Mouse (Mus musculus) kidney, postnatal 25 days (tissue): ENCODE data around the gene Ccdc87.
"Not testable (repeated sequence)": the region's sequence is repeated elsewhere in the genome, so short reads cannot be mapped to it uniquely, and the experiment has no call there.

Experiments
- DNase-seq, 2 experiments: peaks; one replicate each; pipeline ENCODE4 v3.0.0; 2021; ENCODE audit warnings: mixed read lengths in 2 of 2

The Ccdc87 gene

GRCm38 (mm10) chr19:4838526-4839140 lies 533 bp upstream of the Ccdc87 start:
- DNase-seq = no peak

GRCm38 (mm10) chr19:4840848-4841247 lies 1.7 kb downstream of the Ccdc87 start:
- DNase-seq = peak in 1 of 2 experiments; percentile 9

GRCm38 (mm10) chr19:4842611-4843010 lies 3.4 kb downstream of the Ccdc87 start:
- no peak for DNase-seq

- no peak for DNase-seq
Measured at GRCm38 (mm10) chr19:4845846-4846245, 6.7 kb downstream of the Ccdc87 start.

GRCm38 (mm10) chr19:4847490-4847889 lies 8.3 kb downstream of the Ccdc87 start:
- DNase-seq = peak; percentile 53 to 71

- DNase-seq = no peak
Measured at GRCm38 (mm10) chr19:4849800-4850199, 10.6 kb downstream of the Ccdc87 start.

- DNase-seq = no peak
Measured at GRCm38 (mm10) chr19:4850281-4850680, 11.1 kb downstream of the Ccdc87 start.

GRCm38 (mm10) chr19:4854552-4855469 lies 15.6 kb downstream of the Ccdc87 start, which contains the start of gene Ctsf:
Gene Ctsf (plus strand): TSS chr19:4855130.
- peak; percentile 95 to 98 for DNase-seq

- no peak for DNase-seq
Measured at GRCm38 (mm10) chr19:4855470-4855820, 16.3 kb downstream of the Ccdc87 start.

GRCm38 (mm10) chr19:4855951-4856350 lies 16.8 kb downstream of the Ccdc87 start:
- DNase-seq = no peak

GRCm38 (mm10) chr19:4859081-4859480 lies 19.9 kb downstream of the Ccdc87 start:
- no peak for DNase-seq

- DNase-seq = no peak
Measured at GRCm38 (mm10) chr19:4863048-4863447, 23.9 kb downstream of the Ccdc87 start.

GRCm38 (mm10) chr19:4865147-4865546 lies 26.0 kb downstream of the Ccdc87 start:
- peak; percentile 46 to 70 for DNase-seq

GRCm38 (mm10) chr19:4874613-4875012 lies 35.4 kb downstream of the Ccdc87 start:
- DNase-seq = not testable (repeated sequence)

- DNase-seq = no peak
Measured at GRCm38 (mm10) chr19:4876241-4876640, 37.1 kb downstream of the Ccdc87 start.

- no peak for DNase-seq
Measured at GRCm38 (mm10) chr19:4876755-4877154, 37.6 kb downstream of the Ccdc87 start.

- DNase-seq = peak; percentile 45 to 60
Measured at GRCm38 (mm10) chr19:4877785-4878184, 38.6 kb downstream of the Ccdc87 start, which contains the start of gene Actn3. Gene Actn3 (minus strand): TSS chr19:4877909.

- peak; percentile 95 to 97 for DNase-seq
Measured at GRCm38 (mm10) chr19:4878405-4879323, 39.5 kb downstream of the Ccdc87 start, which contains the start of gene Zdhhc24. Gene Zdhhc24 (plus strand): TSS chr19:4878668.

- no peak for DNase-seq
Measured at GRCm38 (mm10) chr19:4879324-4879703, 40.1 kb downstream of the Ccdc87 start.

- no peak for DNase-seq
Measured at GRCm38 (mm10) chr19:4883961-4884360, 44.8 kb downstream of the Ccdc87 start.

GRCm38 (mm10) chr19:4889791-4890190 lies 50.6 kb downstream of the Ccdc87 start:
- no peak for DNase-seq

- DNase-seq = no peak
Measured at GRCm38 (mm10) chr19:4891798-4892197, 52.6 kb downstream of the Ccdc87 start.
